Mouse (Mus musculus): Measurements from ENCODE around the gene Cacng6. TPM values are rescaled to one million over a fixed set of nuclear protein-coding genes. Genes with fewer than 3 reads are reported as not detected.

Gene Cacng6
- total and polyA plus RNA-seq, 3 experiments = 0.08 TPM; not detected in 2

- H3K79me2 ChIP-seq (ENCODE audit: control insufficient read depth, insufficient read depth, low read length, poor library complexity) = no peaks in the 10 kb centered on the region
- no peaks in the 10 kb centered on the region for H3K4me1 ChIP-seq (ENCODE audit: control insufficient read depth in 1 of 2, insufficient read depth in 2 of 2, low read length in 2 of 2)
- DNase-seq (ENCODE audit: low read depth, low spot score) = no peak
- no peaks in the 10 kb centered on the region for H3K36me3 ChIP-seq (ENCODE audit: control insufficient read depth in 1 of 2, insufficient read depth in 2 of 2, low read length in 2 of 2)
- no peak overlapping the region for H3K4me3 ChIP-seq (ENCODE audit: control insufficient read depth in 1 of 2, insufficient read depth in 1 of 2, low read depth in 2 of 2, low read length in 2 of 2)
- H3K9me3 ChIP-seq (replicated peaks; ENCODE audit: insufficient read depth, low read length) = no peaks in the 10 kb centered on the region
- H3K27me3 ChIP-seq (ENCODE audit: control insufficient read depth in 1 of 2, insufficient read depth in 2 of 2, low read length in 2 of 2) = peaks cover 2 to 4% of the 10 kb centered on the region in 2 experiments; a peak in 3 of 4 replicates
- TF ChIP-seq ETS1 (IDR thresholded peaks at IDR 0.05; ENCODE audit: low read depth, low read length) (no peak), ZKSCAN1 (IDR thresholded peaks at IDR 0.05; ENCODE audit: low read depth, low read length) (no peak)
- H3K27ac ChIP-seq (ENCODE audit: control insufficient read depth, low read depth, low read length) = no peak overlapping the region
- no peak overlapping the region for H3K9ac ChIP-seq (ENCODE audit: control insufficient read depth, low read depth, low read length, poor library complexity, severe bottlenecking)
Observed at GRCm38 (mm10) chr7:3472774-3473173, 48.8 kb downstream of the Cacng6 start.

GRCm38 (mm10) chr7:3474291-3475080 is 50.5 kb downstream of the Cacng6 start:
- H3K36me3 ChIP-seq (ENCODE audit: control insufficient read depth in 1 of 2, insufficient read depth in 2 of 2, low read length in 2 of 2) = no peaks in the 10 kb centered on the region
- no peaks in the 10 kb centered on the region for H3K4me1 ChIP-seq (ENCODE audit: control insufficient read depth in 1 of 2, insufficient read depth in 2 of 2, low read length in 2 of 2)
- no peaks in the 10 kb centered on the region for H3K9me3 ChIP-seq (replicated peaks; ENCODE audit: insufficient read depth, low read length)
- no peak overlapping the region for H3K27ac ChIP-seq (ENCODE audit: control insufficient read depth, low read depth, low read length)
- no peak overlapping the region for H3K9ac ChIP-seq (ENCODE audit: control insufficient read depth, low read depth, low read length, poor library complexity, severe bottlenecking)
- no peak for DNase-seq (ENCODE audit: low read depth, low spot score)
- no peaks in the 10 kb centered on the region for H3K79me2 ChIP-seq (ENCODE audit: control insufficient read depth, insufficient read depth, low read length, poor library complexity)
- TF ChIP-seq POLR2A (IDR thresholded peaks at IDR 0.05; ENCODE audit: control insufficient read depth in 1 of 2, insufficient read depth in 1 of 2, low read depth in 1 of 2, low read length in 2 of 2, poor library complexity in 1 of 2) (no peak), MYB (IDR thresholded peaks at IDR 0.05; ENCODE audit: low read depth, low read length) (no peak), MXI1 (IDR thresholded peaks at IDR 0.05; ENCODE audit: low read depth, low read length) (no peak), ZC3H11A (IDR thresholded peaks at IDR 0.05; ENCODE audit: low read depth, low read length) (no peak), GATA1 (IDR thresholded peaks at IDR 0.05; ENCODE audit: low read depth, low read length) (no peak), TAL1 (IDR thresholded peaks at IDR 0.05; ENCODE audit: low read length) (no peak), ZMIZ1 (IDR thresholded peaks at IDR 0.05; ENCODE audit: low read depth, low read length) (no peak), TCF12 (IDR thresholded peaks at IDR 0.05; ENCODE audit: low read depth, low read length) (no peak), SMC3 (IDR thresholded peaks at IDR 0.05; ENCODE audit: low read depth, low read length) (no peak), UBTF (IDR thresholded peaks at IDR 0.05; ENCODE audit: borderline replicate concordance, insufficient read depth, low read depth, low read length) (no peak), ETS1 (IDR thresholded peaks at IDR 0.05; ENCODE audit: low read depth, low read length) (no peak), MYC (IDR thresholded peaks at IDR 0.05; ENCODE audit: low read depth, low read length) (no peak)
- peaks cover 0 to 4% of the 10 kb centered on the region in 2 experiments; a peak in 3 of 4 replicates for H3K27me3 ChIP-seq (ENCODE audit: control insufficient read depth in 1 of 2, insufficient read depth in 2 of 2, low read length in 2 of 2)
- H3K4me3 ChIP-seq (ENCODE audit: control insufficient read depth in 1 of 2, insufficient read depth in 1 of 2, low read depth in 2 of 2, low read length in 2 of 2) = no peak overlapping the region

GRCm38 (mm10) chr7:3476728-3477127 is 52.7 kb downstream of the Cacng6 start:
- TF ChIP-seq MAFK (IDR thresholded peaks at IDR 0.05; ENCODE audit: borderline replicate concordance, low read depth, low read length) (no peak), ZMIZ1 (IDR thresholded peaks at IDR 0.05; ENCODE audit: low read depth, low read length) (no peak), POLR2AphosphoS2 (IDR thresholded peaks at IDR 0.05; ENCODE audit: low read length) (no peak), ZKSCAN1 (IDR thresholded peaks at IDR 0.05; ENCODE audit: low read depth, low read length) (no peak), KAT2A (conservative IDR thresholded peaks at IDR 0.05; ENCODE audit: low read depth, low read length) (no peak), USF1 (IDR thresholded peaks at IDR 0.05; ENCODE audit: low read depth, low read length) (no peak), JUND (IDR thresholded peaks at IDR 0.05; ENCODE audit: low read depth, low read length) (no peak), RCOR1 (IDR thresholded peaks at IDR 0.05; ENCODE audit: low read depth, low read length) (no peak), ELF1 (IDR thresholded peaks at IDR 0.05; ENCODE audit: low read depth, low read length) (no peak), ZNF384 (IDR thresholded peaks at IDR 0.05; ENCODE audit: low read depth, low read length) (no peak), E2F4 (IDR thresholded peaks at IDR 0.05; ENCODE audit: borderline replicate concordance, low read depth, low read length) (no peak), TBP (IDR thresholded peaks at IDR 0.05; ENCODE audit: low read depth, low read length) (no peak), ZC3H11A (IDR thresholded peaks at IDR 0.05; ENCODE audit: low read depth, low read length) (no peak)
- Histone ChIP-seq H3K9ac (ENCODE audit: control insufficient read depth, low read depth, low read length, poor library complexity, severe bottlenecking) (no peak overlapping the region), H3K36me3 (ENCODE audit: control insufficient read depth in 1 of 2, insufficient read depth in 2 of 2, low read length in 2 of 2) (no peaks in the 10 kb centered on the region), H3K4me1 (ENCODE audit: control insufficient read depth in 1 of 2, insufficient read depth in 2 of 2, low read length in 2 of 2) (no peaks in the 10 kb centered on the region), H3K9me3 (replicated peaks; ENCODE audit: insufficient read depth, low read length) (no peaks in the 10 kb centered on the region), H3K27ac (ENCODE audit: control insufficient read depth, low read depth, low read length) (no peak overlapping the region), H3K4me3 (ENCODE audit: control insufficient read depth in 1 of 2, insufficient read depth in 1 of 2, low read depth in 2 of 2, low read length in 2 of 2) (no peak overlapping the region), H3K79me2 (ENCODE audit: control insufficient read depth, insufficient read depth, low read length, poor library complexity) (no peaks in the 10 kb centered on the region), H3K27me3 (ENCODE audit: control insufficient read depth in 1 of 2, insufficient read depth in 2 of 2, low read length in 2 of 2) (peaks cover 0 to 4% of the 10 kb centered on the region in 2 experiments; a peak in 2 of 4 replicates)
- DNase-seq (ENCODE audit: low read depth, low spot score) = no peak

All from MEL (cell line).